Mouse (Mus musculus) neural tube, embryonic 13.5 days (tissue): ENCODE measurements at regions not wholly inside any gene's neighbourhood (a gene's known extent, or its start where the extent isn't known, plus 50 kb on each side); places are given as distances from the start of the nearest gene placed in this dataset.

Experiments
- ATAC-seq: fragments of 200-750 bp; cut with Nextera tagmentation; 2 replicates; pipeline ENCODE4 v1.8.0; 2017; ENCODE audit warnings: low read depth, mild to moderate bottlenecking, moderate TSS enrichment, moderate library complexity
- H3K27ac ChIP-seq: fragments of 300-500 bp; sonication (generic); replicated peaks from 2 replicates; pipeline ENCODE4 v1.5.1; 2015; ENCODE audit warnings: moderate library complexity, mild to moderate bottlenecking, inconsistent platforms
- H3K27me3 ChIP-seq: fragments of 300-500 bp; sonication (generic); 2 replicates; pipeline ENCODE4 v1.6.1; 2015; ENCODE audit warnings: mild to moderate bottlenecking, inconsistent platforms
- H3K36me3 ChIP-seq: fragments of 300-500 bp; sonication (generic); 2 replicates; pipeline ENCODE4 v1.6.1; 2015; ENCODE audit warnings: mild to moderate bottlenecking, inconsistent platforms
- H3K4me1 ChIP-seq: fragments of 300-500 bp; sonication (generic); replicated peaks from 2 replicates; pipeline ENCODE4 v1.6.1; 2015; ENCODE audit warnings: inconsistent platforms
- H3K4me2 ChIP-seq: fragments of 300-500 bp; sonication (generic); 2 replicates; pipeline ENCODE4 v1.6.1; 2015; ENCODE audit warnings: inconsistent platforms, mild to moderate bottlenecking, moderate library complexity
- H3K4me3 ChIP-seq: fragments of 300-500 bp; sonication (generic); 2 replicates; pipeline ENCODE4 v1.5.1; 2015; ENCODE audit warnings: mild to moderate bottlenecking, inconsistent platforms
- H3K9ac ChIP-seq: fragments of 300-500 bp; sonication (generic); 2 replicates; pipeline ENCODE4 v1.6.1; 2015; ENCODE audit warnings: moderate library complexity, mild to moderate bottlenecking, inconsistent platforms
- H3K9me3 ChIP-seq: fragments of 300-500 bp; sonication (generic); 2 replicates; pipeline ENCODE4 v1.6.1; 2016; ENCODE audit warnings: inconsistent platforms
- WGBS: fragments of 180-500 bp; shearing (Covaris S2); methylation state at CpG from one replicate; pipeline ENCODE4 v1.1.7; 2015; 5-methylcytosine and 5-hydroxymethylcytosine counted together

DNA sequence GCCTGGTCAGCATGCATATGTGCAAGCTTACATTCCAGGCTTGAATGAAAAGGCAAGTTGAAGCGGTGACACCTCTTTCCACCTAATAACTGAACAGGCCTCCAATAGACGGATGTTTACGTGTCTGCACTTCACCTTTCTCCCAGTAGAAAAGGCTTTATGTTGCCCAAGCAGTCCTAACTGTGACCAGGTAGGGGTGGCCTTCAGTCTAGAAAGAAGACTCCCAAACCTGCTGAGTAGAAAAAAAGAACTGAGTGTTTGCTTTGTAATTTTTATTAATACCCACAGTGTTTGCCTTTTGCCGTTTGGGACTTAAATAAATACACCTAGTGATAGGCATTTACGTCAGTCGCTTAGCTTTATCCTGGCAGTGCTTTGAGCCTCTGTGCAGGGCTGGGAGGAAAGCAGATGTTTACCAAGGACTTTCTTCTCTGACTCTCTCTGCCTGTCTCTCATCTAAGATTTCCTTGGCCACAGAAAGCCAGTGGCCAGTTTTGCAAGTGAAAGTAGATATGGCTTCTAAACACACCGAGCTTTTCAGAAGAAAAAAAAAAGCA lies 104.5 kb upstream of the 1700020N01Rik start:
- no peak overlapping the region for H3K27ac ChIP-seq
- 92% methylated on average over 7 of the region's 7 CpGs for whole genome bisulfite sequencing
- H3K36me3 ChIP-seq, result no peaks in the 10 kb centered on the region
- H3K27me3 ChIP-seq, result no peaks in the 10 kb centered on the region
- H3K9ac ChIP-seq, result no peak overlapping the region
- H3K4me1 ChIP-seq, result peaks cover 3% of the 10 kb centered on the region; the same call in 1 of the 2 replicates
- H3K4me3 ChIP-seq, result no peak overlapping the region
- no peaks in the 10 kb centered on the region for H3K9me3 ChIP-seq
- no peak for ATAC-seq
- no peak overlapping the region for H3K4me2 ChIP-seq

DNA sequence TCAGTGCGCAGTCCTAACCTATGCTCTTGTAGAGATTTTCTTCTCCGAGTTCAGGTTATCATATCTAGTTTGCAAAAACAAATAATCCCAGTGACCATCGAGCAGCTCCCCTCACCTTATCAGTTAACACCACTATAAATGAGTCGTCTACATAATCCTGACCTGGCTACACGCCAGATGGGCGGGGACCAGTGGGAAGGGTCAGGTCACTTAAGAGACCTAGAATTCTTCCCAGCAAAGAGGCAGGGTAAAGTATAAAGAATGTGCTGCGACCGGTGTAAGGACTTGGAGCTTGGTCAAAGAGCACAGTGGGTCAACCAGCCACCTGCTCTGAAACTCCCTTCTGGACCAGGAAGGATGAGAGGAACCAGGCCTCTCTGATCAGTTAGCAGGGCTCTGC lies 102.0 kb upstream of the 1700020N01Rik start:
- Histone ChIP-seq H3K4me1 (peaks cover 2% of the 10 kb centered on the region; the same call in 1 of the 2 replicates), H3K27ac (no peak overlapping the region), H3K4me2 (no peak overlapping the region), H3K9me3 (no peaks in the 10 kb centered on the region), H3K4me3 (no peak overlapping the region), H3K36me3 (no peaks in the 10 kb centered on the region), H3K9ac (no peak overlapping the region), H3K27me3 (no peaks in the 10 kb centered on the region)
- WGBS, result 84% methylated on average over 8 of the region's 8 CpGs
- ATAC-seq, result no peak

DNA sequence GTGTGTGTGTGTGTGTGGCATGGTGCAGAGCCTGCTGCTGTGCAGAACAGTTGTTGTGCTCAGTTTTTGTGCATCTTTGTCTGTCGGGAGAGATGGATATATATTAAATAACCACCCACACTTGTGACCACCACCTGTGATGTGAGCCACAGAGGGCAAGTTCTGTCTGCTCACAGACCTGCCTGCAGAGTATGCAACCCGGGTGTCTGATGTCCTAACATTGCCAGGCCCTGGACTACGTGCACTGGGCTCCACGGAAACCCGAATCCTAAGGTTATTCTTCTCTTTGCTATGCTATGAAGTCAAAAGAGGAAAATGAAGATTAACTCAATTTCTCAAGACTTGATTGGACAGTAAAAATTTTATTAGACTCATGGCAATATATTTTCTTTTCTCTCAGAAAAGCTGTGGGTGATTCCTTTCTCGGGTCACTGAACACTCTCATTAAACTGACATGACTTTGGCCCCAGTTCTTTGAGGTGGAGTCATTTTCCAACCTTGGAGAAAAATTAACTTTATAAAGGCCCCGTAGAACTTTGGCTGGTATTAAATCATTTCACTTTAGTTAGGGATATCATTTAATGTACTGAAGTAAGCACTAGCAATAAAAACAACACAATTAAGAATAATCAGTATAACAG lies 100.6 kb upstream of the 1700020N01Rik start:
- Histone ChIP-seq H3K4me2 (no peak overlapping the region), H3K4me3 (no peak overlapping the region), H3K9me3 (no peaks in the 10 kb centered on the region), H3K27ac (no peak overlapping the region), H3K36me3 (no peaks in the 10 kb centered on the region), H3K9ac (no peak overlapping the region), H3K4me1 (no peaks in the 10 kb centered on the region; the same call in 1 of the 2 replicates), H3K27me3 (no peaks in the 10 kb centered on the region)
- ATAC-seq, result no peak
- 26% methylated on average over 7 of the region's 7 CpGs for WGBS

DNA sequence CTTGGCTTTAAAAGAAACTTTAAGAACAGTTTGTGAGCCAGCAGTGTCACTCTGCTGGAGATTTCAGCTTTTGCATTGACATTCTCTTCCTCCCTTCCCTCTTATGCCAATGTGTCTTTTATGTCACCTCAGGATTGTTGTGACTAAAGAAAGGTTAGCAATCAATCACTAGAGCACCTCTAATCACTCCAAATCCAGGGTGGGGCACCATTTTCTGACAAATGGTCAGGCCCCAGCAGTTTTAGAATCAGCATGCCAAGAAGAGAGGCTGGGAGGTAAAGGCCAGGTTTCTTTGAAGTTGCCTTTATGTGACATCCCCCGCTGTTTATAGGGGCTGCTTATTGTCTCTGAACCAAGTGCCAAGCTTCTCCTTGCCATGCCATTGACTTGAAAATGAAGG lies 98.4 kb upstream of the 1700020N01Rik start:
- Histone ChIP-seq H3K27ac (no peak overlapping the region), H3K9me3 (no peaks in the 10 kb centered on the region), H3K4me2 (no peak overlapping the region), H3K4me1 (no peaks in the 10 kb centered on the region; the same call in 1 of the 2 replicates), H3K4me3 (no peak overlapping the region), H3K27me3 (no peaks in the 10 kb centered on the region), H3K36me3 (no peaks in the 10 kb centered on the region), H3K9ac (no peak overlapping the region)
- WGBS, result 12% methylated on average over 1 of the region's 1 CpGs
- ATAC-seq, result no peak

DNA sequence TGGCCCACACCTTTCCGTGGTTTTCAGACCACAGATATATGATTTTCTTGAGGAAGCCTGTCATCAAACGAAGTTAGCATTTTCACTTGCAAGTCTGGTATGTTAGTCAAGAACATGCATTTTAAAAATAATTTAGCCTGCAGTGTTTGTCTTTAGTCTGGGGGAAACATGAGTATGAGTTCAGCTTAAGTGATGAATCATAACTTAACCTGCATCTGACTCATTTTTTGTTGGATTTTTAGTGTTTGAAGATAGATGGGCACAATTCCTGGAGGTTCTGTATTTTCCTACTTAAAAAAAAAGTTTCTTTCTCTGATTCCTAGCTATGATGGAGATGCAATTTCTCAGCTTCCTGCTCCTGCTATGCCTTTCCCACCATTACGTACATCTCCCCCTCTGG lies 95.8 kb upstream of the 1700020N01Rik start:
- no peaks in the 10 kb centered on the region; the same call in 1 of the 2 replicates for H3K4me1 ChIP-seq
- H3K27ac ChIP-seq, result no peak overlapping the region
- whole genome bisulfite sequencing, result 87% methylated on average over 3 of the region's 3 CpGs
- no peak overlapping the region for H3K4me2 ChIP-seq
- H3K4me3 ChIP-seq, result no peak overlapping the region
- no peaks in the 10 kb centered on the region for H3K36me3 ChIP-seq
- H3K27me3 ChIP-seq, result no peaks in the 10 kb centered on the region
- H3K9ac ChIP-seq, result no peak overlapping the region
- H3K9me3 ChIP-seq, result no peaks in the 10 kb centered on the region
- ATAC-seq, result no peak

DNA sequence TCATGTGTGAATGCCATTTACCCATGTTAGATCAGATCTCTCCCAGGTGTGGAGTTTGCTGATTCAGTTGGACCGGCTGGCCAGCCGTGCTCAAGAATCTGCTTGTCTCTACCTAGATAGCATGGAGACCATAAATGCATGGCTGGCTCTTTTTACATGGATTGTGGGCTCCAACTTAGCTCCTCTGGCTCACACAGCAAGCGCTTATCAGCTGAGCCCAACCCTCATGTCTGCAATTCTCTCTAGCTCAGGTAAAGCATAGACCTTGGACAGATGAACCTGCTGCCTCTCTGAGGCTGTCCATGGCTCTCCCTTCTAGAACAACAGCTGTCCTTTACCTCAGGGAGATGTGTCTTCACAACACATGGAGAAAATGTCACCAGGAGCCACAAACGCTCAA lies 94.8 kb upstream of the 1700020N01Rik start:
- no peak overlapping the region for H3K27ac ChIP-seq
- H3K9ac ChIP-seq, result no peak overlapping the region
- H3K36me3 ChIP-seq, result no peaks in the 10 kb centered on the region
- WGBS, result 89% methylated on average over 4 of the region's 4 CpGs
- no peak for ATAC-seq
- no peaks in the 10 kb centered on the region for H3K9me3 ChIP-seq
- no peak overlapping the region for H3K4me3 ChIP-seq
- H3K27me3 ChIP-seq, result no peaks in the 10 kb centered on the region
- H3K4me1 ChIP-seq, result no peaks in the 10 kb centered on the region
- H3K4me2 ChIP-seq, result no peak overlapping the region

DNA sequence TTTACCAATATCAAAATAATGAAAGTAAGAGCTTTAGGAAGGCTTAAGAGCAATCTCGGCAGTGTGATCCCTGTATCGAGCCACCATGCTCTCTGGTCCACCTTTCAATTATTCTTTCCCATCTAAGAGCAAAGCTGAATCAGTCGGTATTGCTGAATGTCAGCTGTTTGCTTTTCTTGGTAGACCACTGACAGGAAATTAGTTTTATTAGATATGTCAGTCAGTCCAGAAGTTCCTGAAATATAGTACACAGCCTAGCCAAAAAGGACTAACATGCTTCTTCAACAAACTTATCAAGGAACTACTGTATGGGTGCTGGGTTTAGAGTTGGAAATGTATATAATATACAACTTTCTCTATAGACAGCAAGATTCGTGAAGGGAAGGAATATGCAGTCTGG lies 91.3 kb upstream of the 1700020N01Rik start:
- no peaks in the 10 kb centered on the region for H3K4me1 ChIP-seq
- 91% methylated on average over 4 of the region's 4 CpGs for WGBS
- H3K9ac ChIP-seq, result no peak overlapping the region
- H3K9me3 ChIP-seq, result no peaks in the 10 kb centered on the region
- no peaks in the 10 kb centered on the region for H3K36me3 ChIP-seq
- H3K4me3 ChIP-seq, result no peak overlapping the region
- H3K4me2 ChIP-seq, result no peak overlapping the region
- H3K27ac ChIP-seq, result no peak overlapping the region
- ATAC-seq, result no peak
- H3K27me3 ChIP-seq, result no peaks in the 10 kb centered on the region

DNA sequence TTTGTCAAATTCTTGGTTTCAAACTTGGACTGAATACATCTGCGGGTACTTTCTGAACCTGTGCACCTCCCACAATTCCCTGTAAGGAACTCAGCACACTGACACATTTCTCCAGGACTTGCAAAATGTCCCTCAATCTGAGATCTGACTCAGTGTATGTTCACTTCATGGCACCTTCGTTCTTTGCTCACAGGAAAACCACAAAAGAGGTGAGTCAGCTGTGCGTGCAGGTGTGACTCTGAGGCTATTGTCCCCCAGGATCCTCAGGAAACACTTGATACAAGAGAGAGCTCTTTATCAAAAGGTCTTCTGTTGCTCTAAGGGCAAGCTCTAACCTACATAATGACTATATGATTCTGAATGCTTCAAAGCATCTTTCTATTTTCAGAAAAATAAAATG lies 88.5 kb upstream of the 1700020N01Rik start:
- Histone ChIP-seq H3K27ac (no peak overlapping the region), H3K27me3 (no peaks in the 10 kb centered on the region), H3K36me3 (no peaks in the 10 kb centered on the region), H3K9me3 (peaks cover 5% of the 10 kb centered on the region), H3K4me3 (no peak overlapping the region), H3K9ac (no peak overlapping the region), H3K4me1 (no peaks in the 10 kb centered on the region), H3K4me2 (no peak overlapping the region)
- no peak for ATAC-seq
- WGBS, result 93% methylated on average over 3 of the region's 3 CpGs

DNA sequence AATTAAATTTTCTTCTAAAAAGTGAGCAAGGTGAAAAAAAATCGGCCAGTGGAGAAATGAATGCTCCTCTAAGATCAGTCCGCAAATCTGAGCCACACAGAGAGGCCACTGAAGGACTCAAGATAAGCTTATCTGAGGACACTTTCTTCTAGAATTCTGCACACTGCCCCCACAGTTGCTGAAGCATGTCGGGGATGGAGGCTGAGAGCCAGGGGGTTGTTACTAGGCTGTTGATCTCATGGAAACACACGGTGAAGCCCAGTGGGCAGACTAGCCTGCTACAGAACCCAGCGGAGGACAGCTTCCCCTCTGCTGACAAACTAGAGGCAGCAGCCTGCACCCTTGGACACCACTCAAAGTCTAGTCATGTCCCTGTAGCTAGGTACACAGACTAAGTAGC lies 81.6 kb upstream of the 1700020N01Rik start:
- H3K27me3 ChIP-seq, result no peaks in the 10 kb centered on the region
- no peaks in the 10 kb centered on the region for H3K36me3 ChIP-seq
- no peak overlapping the region for H3K27ac ChIP-seq
- H3K4me3 ChIP-seq, result no peak overlapping the region
- no peak for ATAC-seq
- H3K9me3 ChIP-seq, result peaks cover 5% of the 10 kb centered on the region
- H3K4me1 ChIP-seq, result no peaks in the 10 kb centered on the region
- no peak overlapping the region for H3K4me2 ChIP-seq
- WGBS, result 76% methylated on average over 5 of the region's 5 CpGs
- H3K9ac ChIP-seq, result no peak overlapping the region

DNA sequence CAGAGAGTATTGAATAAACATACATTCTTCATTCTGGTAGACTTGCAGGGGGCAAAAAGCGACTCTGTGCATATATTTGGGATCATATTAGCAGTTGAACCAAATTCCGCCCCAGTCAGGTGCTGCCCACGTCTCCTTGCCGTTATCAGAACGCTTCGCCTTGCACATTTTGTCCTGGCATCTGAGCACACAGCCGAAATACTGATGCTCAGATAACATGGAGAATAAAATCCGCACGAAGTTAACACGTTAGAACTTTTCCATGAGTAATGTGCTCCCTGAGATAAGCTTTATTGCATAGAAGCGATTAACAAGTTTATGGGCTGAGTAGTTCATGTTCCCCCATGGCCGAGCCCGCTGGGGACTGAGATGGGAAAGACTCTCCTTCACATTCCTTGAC lies 80.5 kb upstream of the 1700020N01Rik start:
- Histone ChIP-seq H3K4me3 (no peak overlapping the region), H3K4me2 (no peak overlapping the region), H3K9me3 (peaks cover 5% of the 10 kb centered on the region), H3K4me1 (0 out of 2 replicates have a peak, but pooled peaks cover 4% of the 10 kb centered on the region), H3K27ac (no peak overlapping the region), H3K36me3 (no peaks in the 10 kb centered on the region), H3K27me3 (no peaks in the 10 kb centered on the region), H3K9ac (no peak overlapping the region)
- WGBS, result 94% methylated on average over 13 of the region's 13 CpGs
- no peak for ATAC-seq

DNA sequence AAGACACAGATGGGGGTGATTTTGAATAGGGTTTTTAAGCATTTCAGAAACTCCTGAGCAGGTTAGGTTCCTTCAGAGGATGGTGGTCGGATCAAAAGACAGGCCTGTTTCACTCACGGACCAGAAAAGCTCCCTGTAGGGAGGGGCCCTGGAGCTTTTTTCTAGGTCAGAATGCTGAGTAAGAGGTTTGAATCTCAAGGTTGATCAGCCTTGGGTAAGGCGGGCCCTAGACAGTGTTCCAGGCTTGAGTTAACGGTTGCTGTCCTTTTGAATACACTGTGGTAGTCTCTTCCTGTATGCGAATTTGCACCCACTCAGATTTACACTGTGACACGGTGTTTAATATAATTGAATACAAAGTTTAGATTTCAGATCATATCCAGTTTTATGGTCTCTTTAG lies 75.2 kb upstream of the 1700020N01Rik start:
- Histone ChIP-seq H3K9ac (no peak overlapping the region), H3K4me2 (no peak overlapping the region), H3K27ac (no peak overlapping the region), H3K9me3 (no peaks in the 10 kb centered on the region), H3K36me3 (no peaks in the 10 kb centered on the region), H3K4me3 (no peak overlapping the region), H3K27me3 (no peaks in the 10 kb centered on the region), H3K4me1 (0 out of 2 replicates have a peak, but pooled peaks cover 4% of the 10 kb centered on the region)
- no peak for ATAC-seq
- WGBS, result 88% methylated on average over 6 of the region's 6 CpGs

DNA sequence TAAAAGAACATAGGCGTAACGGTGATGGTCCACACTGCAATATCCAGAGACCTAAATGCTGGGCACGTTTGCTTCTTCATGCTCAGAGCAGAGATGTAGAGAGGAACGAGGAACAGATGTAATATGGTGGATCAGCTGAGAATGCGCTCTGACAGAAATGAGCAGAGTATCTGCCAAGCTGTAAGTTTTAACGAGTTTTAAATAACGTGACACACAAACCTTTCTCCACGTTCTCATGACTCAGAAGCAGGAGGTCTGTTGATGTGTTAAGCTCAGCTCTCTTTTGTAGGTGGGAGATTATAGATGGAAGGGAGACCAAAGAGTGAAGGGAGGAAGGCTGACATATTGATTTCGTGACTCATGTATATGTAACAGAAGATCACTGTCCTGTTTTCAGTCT lies 72.1 kb upstream of the 1700020N01Rik start:
- Histone ChIP-seq H3K36me3 (no peaks in the 10 kb centered on the region), H3K4me2 (no peak overlapping the region), H3K4me3 (no peak overlapping the region), H3K9ac (no peak overlapping the region), H3K27me3 (no peaks in the 10 kb centered on the region), H3K9me3 (no peaks in the 10 kb centered on the region), H3K27ac (no peak overlapping the region), H3K4me1 (0 out of 2 replicates have a peak, but pooled peaks cover 4% of the 10 kb centered on the region)
- WGBS, result 92% methylated on average over 9 of the region's 9 CpGs
- ATAC-seq, result no peak

DNA sequence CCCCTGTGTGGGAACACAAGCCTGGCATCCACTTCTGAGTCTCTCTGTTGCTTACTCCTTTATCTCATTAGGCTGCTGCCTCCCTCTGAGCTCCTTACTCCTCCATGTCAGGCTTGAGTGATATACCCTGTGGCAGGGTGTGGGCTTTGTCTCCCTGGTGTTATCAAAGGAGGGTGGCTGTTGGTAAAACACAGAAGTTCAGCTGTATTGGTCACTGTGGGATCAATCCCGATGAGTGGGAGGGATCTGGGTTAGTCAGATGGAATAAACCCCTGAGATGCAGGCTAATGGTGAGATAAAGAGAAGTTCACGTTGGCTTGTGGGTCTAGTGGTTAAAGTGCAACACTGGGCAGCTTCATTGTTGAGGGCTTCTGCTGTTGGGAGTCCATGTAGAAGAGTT lies 67.4 kb upstream of the 1700020N01Rik start:
- no peaks in the 10 kb centered on the region for H3K27me3 ChIP-seq
- ATAC-seq, result no peak
- no peaks in the 10 kb centered on the region for H3K4me1 ChIP-seq
- no peak overlapping the region for H3K9ac ChIP-seq
- no peaks in the 10 kb centered on the region for H3K9me3 ChIP-seq
- H3K27ac ChIP-seq, result no peak overlapping the region
- 79% methylated on average over 2 of the region's 2 CpGs for WGBS
- H3K4me2 ChIP-seq, result no peak overlapping the region
- no peak overlapping the region for H3K4me3 ChIP-seq
- H3K36me3 ChIP-seq, result no peaks in the 10 kb centered on the region
